Mouse (Mus musculus) megakaryocyte, embryonic 14.5 days (primary cell): ENCODE measurements around the gene Kyat3. TPM values are rescaled to one million over a fixed set of nuclear protein-coding genes. Genes with fewer than 3 reads are reported as not detected.

Experiments used
- H3K27me3 ChIP-seq: replicated peaks from 2 replicates; pipeline ENCODE3; 2012; ENCODE audit warnings: inconsistent platforms
- H3K36me3 ChIP-seq: replicated peaks from 2 replicates; pipeline ENCODE3; 2012; ENCODE audit warnings: low read length, inconsistent platforms, mixed read lengths
- H3K4me1 ChIP-seq: 2 replicates; pipeline ENCODE4 v1.6.1; 2012; ENCODE audit warnings: inconsistent platforms
- H3K4me3 ChIP-seq: replicated peaks from 2 replicates; pipeline ENCODE3; 2012; ENCODE audit warnings: moderate library complexity, mild to moderate bottlenecking, inconsistent platforms
- H3K9me3 ChIP-seq: 2 replicates; pipeline ENCODE4 v1.6.1; 2012; ENCODE audit warnings: inconsistent platforms
- FLI1 ChIP-seq: IDR thresholded peaks from 2 replicates; pipeline ENCODE4 v1.6.1; 2012; ENCODE audit warnings: low read length, inconsistent platforms, mixed read lengths
- GATA1 ChIP-seq: IDR thresholded peaks from 3 replicates; pipeline ENCODE4 v1.6.1; 2012; ENCODE audit warnings: mixed read lengths, low read length, inconsistent platforms, borderline replicate concordance
- polyA plus RNA-seq: library from polyadenylated mRNA; stranded (reverse); fragments of >175 nt; gene quantifications from 2 replicates; pipeline ENCODE4 v1.2.3, GENCODE M21; 2012; ENCODE audit warnings: low replicate concordance; ENCODE audit not compliant: insufficient read depth

Gene Kyat3
- polyA plus RNA-seq, 1 experiment = 1.00 TPM

GRCm38 (mm10) chr3:142770518-142770917, 69.7 kb downstream of the Kyat3 start:
- H3K4me3 ChIP-seq = no peak overlapping the region
- H3K36me3 ChIP-seq = peaks cover 51% of the 10 kb centered on the region
- TF ChIP-seq FLI1 (no peak), GATA1 (no peak)
- peaks cover 65% of the 10 kb centered on the region for H3K4me1 ChIP-seq
- H3K27me3 ChIP-seq = no peaks in the 10 kb centered on the region
- H3K9me3 ChIP-seq = no peaks in the 10 kb centered on the region

DNA sequence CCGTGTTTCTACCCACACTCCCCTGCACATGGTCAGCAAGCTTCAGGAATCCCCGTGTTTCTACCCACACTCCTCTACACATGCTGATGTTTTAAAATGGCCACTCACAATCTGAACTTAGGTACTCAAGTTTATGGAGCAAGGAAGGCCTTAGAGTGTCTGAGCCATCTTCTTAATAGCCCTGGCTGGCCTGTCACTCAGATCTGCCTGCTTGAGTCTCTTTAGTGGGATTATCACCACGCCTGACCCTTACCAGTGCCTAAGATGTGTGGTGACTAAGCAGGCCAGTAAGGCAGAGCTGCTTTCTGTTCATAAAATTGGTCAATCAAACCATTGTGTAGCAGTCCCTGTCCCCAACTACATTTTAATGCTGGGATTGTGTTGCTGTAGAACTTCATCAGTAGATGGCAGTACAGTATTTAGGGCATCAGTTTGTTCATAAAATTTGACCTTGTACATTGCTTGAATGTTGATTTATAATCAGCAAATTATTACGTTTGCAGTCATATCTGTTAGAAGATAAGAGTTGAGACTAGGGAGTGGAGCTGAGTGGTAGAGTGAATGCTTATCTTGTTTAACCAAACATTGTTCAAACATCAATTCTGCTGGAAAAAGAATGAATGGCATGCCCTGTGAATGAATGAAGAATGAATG, 72.8 kb downstream of the Kyat3 start:
- TF ChIP-seq GATA1 (no peak), FLI1 (no peak)
- H3K9me3 ChIP-seq = no peaks in the 10 kb centered on the region
- no peak overlapping the region for H3K4me3 ChIP-seq
- peaks cover 78% of the 10 kb centered on the region for H3K36me3 ChIP-seq
- peaks cover 39% of the 10 kb centered on the region for H3K4me1 ChIP-seq
- no peaks in the 10 kb centered on the region for H3K27me3 ChIP-seq

GRCm38 (mm10) chr3:142777227-142777626, 76.4 kb downstream of the Kyat3 start:
- Histone ChIP-seq H3K9me3 (no peaks in the 10 kb centered on the region), H3K27me3 (no peaks in the 10 kb centered on the region), H3K4me3 (no peak overlapping the region), H3K36me3 (peaks cover 96% of the 10 kb centered on the region), H3K4me1 (peaks cover 15% of the 10 kb centered on the region)
- TF ChIP-seq GATA1 (no peak), FLI1 (no peak)

DNA sequence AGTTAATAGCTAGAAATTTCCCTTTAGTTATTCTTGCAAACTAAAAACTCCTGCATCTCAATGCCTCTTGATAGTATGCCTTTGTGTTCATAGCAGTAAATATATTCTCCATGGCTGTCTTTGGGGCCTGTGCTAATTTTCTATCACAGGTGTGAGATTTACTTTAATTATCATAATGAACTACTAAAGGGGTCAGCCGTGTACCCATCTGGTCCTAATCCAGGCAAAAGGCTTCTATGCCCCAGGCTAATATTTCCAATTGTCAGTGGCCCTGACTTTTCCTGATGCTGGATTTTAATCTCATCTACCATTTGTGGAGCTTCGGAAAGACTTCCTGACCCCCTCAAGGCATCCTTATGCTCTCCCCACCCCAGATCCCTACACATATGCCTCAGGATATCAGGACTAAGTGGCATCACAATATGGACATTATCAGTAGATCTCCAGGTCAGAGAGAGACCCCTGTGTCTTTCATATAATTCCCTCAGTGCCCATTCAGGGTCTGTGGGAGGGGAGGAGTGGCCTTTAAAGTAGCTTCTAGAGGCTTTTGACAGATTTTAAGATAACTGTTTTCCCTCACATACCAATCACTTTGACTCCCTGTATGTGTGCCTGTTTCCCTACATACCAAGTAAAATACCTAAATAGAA, 85.7 kb downstream of the Kyat3 start:
- TF ChIP-seq FLI1 (no peak), GATA1 (no peak)
- no peaks in the 10 kb centered on the region for H3K9me3 ChIP-seq
- H3K27me3 ChIP-seq = no peaks in the 10 kb centered on the region
- peaks cover 96% of the 10 kb centered on the region for H3K36me3 ChIP-seq
- H3K4me3 ChIP-seq = no peak overlapping the region
- H3K4me1 ChIP-seq = no peaks in the 10 kb centered on the region; the same call in 1 of the 2 replicates

- Histone ChIP-seq H3K27me3 (no peaks in the 10 kb centered on the region), H3K4me3 (no peak overlapping the region), H3K9me3 (no peaks in the 10 kb centered on the region), H3K4me1 (no peaks in the 10 kb centered on the region; the same call in 1 of the 2 replicates), H3K36me3 (peaks cover 95% of the 10 kb centered on the region)
- TF ChIP-seq GATA1 = no peak
Measured at GRCm38 (mm10) chr3:142795587-142795986, 94.7 kb downstream of the Kyat3 start.

Other genes with a start within 250 kb of the Kyat3 start
- gene Gbp5, start 207.1 kb upstream of the Kyat3 start, polyA plus RNA-seq = 0.45 TPM in 1 of 2 replicates, not detected in the other
- gene Gbp7, start 170.7 kb upstream of the Kyat3 start, polyA plus RNA-seq = 0.82 TPM in 1 of 2 replicates, not detected in the other
- gene Gbp3, start 141.0 kb upstream of the Kyat3 start, polyA plus RNA-seq = 0.26 TPM in 1 of 2 replicates, not detected in the other
- gene Gbp2b, start 106.2 kb upstream of the Kyat3 start, polyA plus RNA-seq = not detected in 2 replicates
- gene Gbp2, start 80.4 kb upstream of the Kyat3 start, polyA plus RNA-seq = 0.55 TPM in 1 of 2 replicates, not detected in the other
- gene Gtf2b, start 64.0 kb downstream of the Kyat3 start, polyA plus RNA-seq = 3.3 TPM in 1 of 2 replicates, not detected in the other
- 8.2 and 23.6 TPM in 2 replicates for gene Pkn2, start 181.0 kb downstream of the Kyat3 start, polyA plus RNA-seq